Mouse (Mus musculus) heart, adult 2 months (tissue): ENCODE measurements around the gene Cdcp1. TPM values are rescaled to one million over a fixed set of nuclear protein-coding genes. Genes with fewer than 3 reads are reported as not detected.

Experiments
- DNase-seq, 2 experiments: peaks; one replicate each; pipeline ENCODE4 v3.0.0; 2021
- H3K27ac ChIP-seq: fragments of 200-600 bp; 2 replicates; pipeline ENCODE4 v1.8.1; 2022
- H3K27me3 ChIP-seq: fragments of 200-500 bp; 2 replicates; pipeline ENCODE4 v1.6.1; 2012; ENCODE audit warnings: mild to moderate bottlenecking, low read length, inconsistent platforms, mixed read lengths; ENCODE audit not compliant: control insufficient read depth, insufficient read depth
- H3K36me3 ChIP-seq: fragments of 200-500 bp; 2 replicates; pipeline ENCODE4 v1.6.1; 2012; ENCODE audit warnings: low read length, inconsistent platforms; ENCODE audit not compliant: control insufficient read depth, insufficient read depth
- H3K4me1 ChIP-seq: fragments of 200-500 bp; 2 replicates; pipeline ENCODE4 v1.6.1; 2011; ENCODE audit warnings: low read length; ENCODE audit not compliant: control insufficient read depth, insufficient read depth
- H3K4me3 ChIP-seq: fragments of 200-600 bp; 2 replicates; pipeline ENCODE4 v1.8.1; 2022
- H3K79me2 ChIP-seq: fragments of 200-500 bp; replicated peaks from 2 replicates; pipeline ENCODE4 v1.6.1; 2012; ENCODE audit warnings: mild to moderate bottlenecking, inconsistent platforms, low read length, moderate library complexity, mixed read lengths; ENCODE audit not compliant: control insufficient read depth, insufficient read depth
- H3K9ac ChIP-seq: fragments of 200-500 bp; 2 replicates; pipeline ENCODE4 v1.6.1; 2012; ENCODE audit warnings: low read depth, mild to moderate bottlenecking, control low read depth, inconsistent platforms, low read length, mixed read lengths
- CTCF ChIP-seq: fragments of 200-600 bp; IDR thresholded peaks from 2 replicates; pipeline ENCODE4 v1.8.1; 2022; ENCODE audit warnings: antibody characterized with exemption, mild to moderate bottlenecking, moderate library complexity
- EP300 ChIP-seq: fragments of 200-500 bp; IDR thresholded peaks from 2 replicates; pipeline ENCODE4 v1.6.1; 2011; ENCODE audit warnings: low read depth, low read length, control low read depth; ENCODE audit not compliant: insufficient read depth
- POLR2A ChIP-seq: fragments of 200-500 bp; IDR thresholded peaks from 2 replicates; pipeline ENCODE4 v1.6.1; 2011; ENCODE audit warnings: mild to moderate bottlenecking, low read depth, low read length, control low read depth; ENCODE audit not compliant: insufficient read depth
- WGBS: fragments of 180-500 bp; shearing (Covaris S2); methylation state at CpG from one replicate; pipeline ENCODE4 v1.1.7; 2018; 5-methylcytosine and 5-hydroxymethylcytosine counted together
- intact Hi-C: fragments of 180-260 bp; cut with DNase I; formaldehyde crosslinking; loops from one replicate; pipeline ENCODE4 v1.15.1; 2025
- polyA plus RNA-seq: library from polyadenylated mRNA; depleted of rRNA; stranded (reverse); fragments of >200 nt; gene quantifications from 2 replicates; pipeline ENCODE4 v1.2.3, GENCODE M21; 2012; rRNA removed
- total RNA-seq, 2 experiments: library from RNA; stranded (reverse); gene quantifications; 2 replicates each; pipeline ENCODE4 v1.2.3; 2021

The Cdcp1 gene
- total and polyA plus RNA-seq, 3 experiments = 0.10 to 0.78 (median 0.11) TPM

DNA sequence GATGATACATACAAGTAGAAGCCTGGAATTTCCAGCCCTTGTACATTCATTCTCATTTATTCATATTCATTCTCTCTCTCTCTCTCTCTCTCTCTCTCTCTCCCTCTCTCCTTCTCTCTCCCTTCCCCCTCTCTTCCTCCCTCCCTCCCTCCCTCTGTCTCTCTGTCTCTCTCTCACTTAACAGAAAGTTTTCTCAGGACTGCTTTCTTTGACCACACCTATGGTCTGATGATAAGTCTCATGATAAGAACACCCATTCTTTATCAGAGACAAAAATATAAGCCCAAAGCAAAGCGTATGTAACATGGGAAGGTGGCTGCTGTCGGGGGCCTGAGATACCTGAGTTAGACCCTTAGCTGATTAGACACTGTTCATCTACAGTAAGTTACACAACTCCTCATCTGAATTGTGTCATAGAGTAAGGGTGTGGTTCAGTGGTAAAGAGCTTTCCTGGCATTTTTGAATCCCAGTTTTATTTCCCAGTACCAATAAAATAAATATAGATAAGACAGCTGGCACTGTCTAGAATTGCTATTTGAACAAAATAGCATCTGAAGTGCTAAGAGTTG, 91.3 kb downstream of the Cdcp1 start:
- no peak overlapping the region for H3K27ac ChIP-seq
- WGBS = 86% methylated on average over 2 of the region's 2 CpGs
- TF ChIP-seq EP300 = no peak
- TF ChIP-seq POLR2A = no peak
- TF ChIP-seq CTCF = no peak

DNA sequence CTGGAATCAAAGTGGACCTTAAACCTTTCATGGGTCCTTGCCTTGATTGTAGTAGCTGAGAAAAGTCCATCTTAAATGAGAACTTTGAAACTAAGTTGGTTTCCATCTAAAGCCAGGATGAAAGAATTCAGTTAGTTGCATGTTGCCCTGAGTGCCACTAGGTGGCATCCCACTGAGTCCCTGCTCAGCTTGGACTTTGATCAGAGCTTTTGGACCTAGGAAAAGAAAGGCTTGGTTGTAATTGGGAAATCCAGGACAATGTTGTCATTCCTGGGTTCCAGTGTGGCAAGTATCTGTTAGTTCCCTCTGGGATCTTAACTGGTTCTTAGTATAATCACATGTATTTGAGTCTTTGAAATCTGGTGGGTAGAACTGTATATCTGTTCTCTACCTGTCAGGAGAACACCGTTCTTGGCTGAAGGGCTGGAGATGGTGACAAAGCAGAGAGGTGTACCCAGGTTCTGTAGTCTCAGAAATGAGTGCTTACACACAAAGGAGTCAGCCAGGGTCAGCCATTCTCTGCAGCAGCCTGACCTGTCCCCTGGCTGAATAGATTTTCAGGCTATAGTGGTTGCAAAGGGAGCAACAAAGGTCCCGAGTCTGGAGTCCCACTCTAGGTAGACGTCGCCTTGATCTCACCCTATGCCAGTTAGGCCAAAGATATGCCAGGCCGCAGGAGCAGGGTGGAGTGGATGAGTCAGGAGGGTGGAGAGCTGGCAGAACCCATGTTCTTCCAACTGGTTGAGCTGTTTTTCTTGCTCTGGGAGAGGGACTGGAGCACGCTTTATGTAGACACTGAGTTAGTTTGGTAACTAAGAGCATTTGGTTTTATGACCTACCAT, 92.0 kb downstream of the Cdcp1 start:
- no peak overlapping the region for H3K4me3 ChIP-seq
- peak; percentile 91 for TF ChIP-seq CTCF
- no peak for TF ChIP-seq POLR2A
- no peak for TF ChIP-seq EP300
- H3K79me2 ChIP-seq = no peaks in the 10 kb centered on the region
- H3K4me1 ChIP-seq = no peaks in the 10 kb centered on the region; the same call in 1 of the 2 replicates
- intact Hi-C loops = loop anchor here (2.0 kb wide), 1 partner anchor 35 kb away; no protein-coding TSS in a partner anchor
- 87% methylated on average over 6 of the region's 6 CpGs for WGBS
- DNase-seq = peak in 1 of 2 experiments; percentile 28
- H3K9ac ChIP-seq = no peak overlapping the region
- H3K36me3 ChIP-seq = no peaks in the 10 kb centered on the region; the same call in 1 of the 2 replicates
- peak overlapping the region; percentile 8; the same call in 1 of the 2 replicates for H3K27ac ChIP-seq
- H3K27me3 ChIP-seq = no peaks in the 10 kb centered on the region

More for the DNA sequence above, 91.3 kb downstream of the Cdcp1 start:
- no peak for DNase-seq
- no peak overlapping the region for H3K9ac ChIP-seq
- H3K36me3 ChIP-seq = no peaks in the 10 kb centered on the region; the same call in 1 of the 2 replicates
- no peaks in the 10 kb centered on the region for H3K27me3 ChIP-seq
- H3K79me2 ChIP-seq = no peaks in the 10 kb centered on the region
- no peaks in the 10 kb centered on the region; the same call in 1 of the 2 replicates for H3K4me1 ChIP-seq
- H3K4me3 ChIP-seq = no peak overlapping the region
- intact Hi-C loops = no loop called here

DNA sequence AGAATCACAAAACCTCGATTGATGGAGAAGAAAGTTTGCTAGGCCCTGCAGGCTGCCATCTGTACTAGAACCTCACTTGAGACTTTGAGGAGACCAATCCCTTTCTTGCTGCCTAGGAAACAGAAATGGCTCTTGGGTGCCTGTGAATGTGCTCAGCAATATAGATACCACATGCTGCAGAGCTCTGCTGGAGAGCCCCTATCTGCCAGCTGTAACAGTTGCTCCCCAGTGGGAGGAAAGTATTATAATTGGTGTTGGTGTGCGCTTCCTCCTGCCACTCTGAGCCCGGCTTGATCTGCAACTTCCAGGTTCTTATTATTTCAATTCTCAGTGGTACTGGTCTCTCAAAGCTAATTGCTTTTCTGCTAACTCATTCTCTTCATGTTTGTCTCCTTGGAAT, 92.8 kb downstream of the Cdcp1 start:
- WGBS = 74% methylated on average over 3 of the region's 3 CpGs
- no peaks in the 10 kb centered on the region for H3K79me2 ChIP-seq
- intact Hi-C loops = loop anchor here (2.0 kb wide), 1 partner anchor 36 kb away; no protein-coding TSS in a partner anchor
- H3K9ac ChIP-seq = no peak overlapping the region
- H3K4me1 ChIP-seq = no peaks in the 10 kb centered on the region; the same call in 1 of the 2 replicates
- no peaks in the 10 kb centered on the region for H3K27me3 ChIP-seq
- no peak overlapping the region for H3K4me3 ChIP-seq
- TF ChIP-seq CTCF = no peak
- no peak for TF ChIP-seq POLR2A
- TF ChIP-seq EP300 = no peak
- no peak overlapping the region for H3K27ac ChIP-seq
- DNase-seq = no peak
- H3K36me3 ChIP-seq = no peaks in the 10 kb centered on the region; the same call in 1 of the 2 replicates

Other genes with a start within 250 kb of the Cdcp1 start
- gene Tmem42, start 194.7 kb downstream of the Cdcp1 start, total RNA-seq = 10 to 100 TPM; 12.2 to 12.9 TPM
- gene Tmem42, start 194.7 kb downstream of the Cdcp1 start, polyA plus RNA-seq = 15.3 and 22.5 TPM in 2 replicates
- not detected for gene Tgm4, start 181.3 kb downstream of the Cdcp1 start, total RNA-seq
- gene Tgm4, start 181.3 kb downstream of the Cdcp1 start, polyA plus RNA-seq = 0.23 TPM in 1 of 2 replicates, not detected in the other
- 10 to 100 TPM; 36.7 to 42.8 TPM for gene Zdhhc3, start 102.8 kb downstream of the Cdcp1 start, total RNA-seq
- gene Zdhhc3, start 102.8 kb downstream of the Cdcp1 start, polyA plus RNA-seq = 57.8 and 66.2 TPM in 2 replicates
- gene Exosc7, start 102.8 kb downstream of the Cdcp1 start, total RNA-seq = 10 to 100 TPM; 26.7 to 27.9 TPM
- 19.8 and 34.5 TPM in 2 replicates for gene Exosc7, start 102.8 kb downstream of the Cdcp1 start, polyA plus RNA-seq
- gene Clec3b, start 65.1 kb downstream of the Cdcp1 start, total RNA-seq = 10 to 100 TPM; 47.0 to 71.1 TPM
- 60.6 and 62.3 TPM in 2 replicates for gene Clec3b, start 65.1 kb downstream of the Cdcp1 start, polyA plus RNA-seq
- gene Tmem158, start 44.7 kb upstream of the Cdcp1 start, total RNA-seq = 1 to 10 TPM; 4.5 to 5.5 TPM
- 0.94 and 2.1 TPM in 2 replicates for gene Tmem158, start 44.7 kb upstream of the Cdcp1 start, polyA plus RNA-seq
- 100 to 1,000 TPM; 147 to 397 TPM for gene Lars2, start 150.9 kb upstream of the Cdcp1 start, total RNA-seq
- gene Lars2, start 150.9 kb upstream of the Cdcp1 start, polyA plus RNA-seq = 906 and 1,534 TPM in 2 replicates